Mouse (Mus musculus) T-helper 1 cell (primary cell): Measurements from ENCODE around the gene Grik1.

Experiments used
- in situ Hi-C: fragments of 300-600 bp; cut with MboI, MseI; formaldehyde crosslinking; loops from one replicate; pipeline ENCODE4 v1.15.1; 2025; ENCODE audit warnings: high pct_unique_total_duplicates

Grik1 gene

DNA sequence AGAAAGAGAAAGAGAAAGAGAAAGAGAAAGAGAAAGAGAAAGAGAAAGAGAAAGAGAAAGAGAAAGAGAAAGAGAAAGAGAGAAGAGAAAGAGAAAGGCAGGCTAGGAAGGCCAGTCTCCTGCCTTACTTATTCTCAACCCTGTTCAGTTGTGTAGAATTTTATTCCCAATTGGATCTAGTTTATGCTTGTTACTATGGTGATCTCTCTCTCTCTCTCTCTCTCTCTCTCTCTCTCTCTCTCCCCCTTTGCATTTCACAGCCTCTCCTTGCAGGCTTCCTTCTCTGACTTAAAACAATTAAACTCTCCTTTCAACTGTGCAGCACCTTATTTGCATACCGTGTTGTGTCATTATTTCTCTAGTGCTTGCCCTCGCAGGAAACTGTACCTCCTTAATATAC is 147.5 kb downstream of the Grik1 start:
- in situ Hi-C loops = no loop called here

GRCm38 (mm10) chr16:88142136-88142535 is 147.9 kb downstream of the Grik1 start:
- in situ Hi-C loops = no loop called here

- in situ Hi-C loops = no loop called here
Measured at GRCm38 (mm10) chr16:88141594-88141993, 148.5 kb downstream of the Grik1 start.

DNA sequence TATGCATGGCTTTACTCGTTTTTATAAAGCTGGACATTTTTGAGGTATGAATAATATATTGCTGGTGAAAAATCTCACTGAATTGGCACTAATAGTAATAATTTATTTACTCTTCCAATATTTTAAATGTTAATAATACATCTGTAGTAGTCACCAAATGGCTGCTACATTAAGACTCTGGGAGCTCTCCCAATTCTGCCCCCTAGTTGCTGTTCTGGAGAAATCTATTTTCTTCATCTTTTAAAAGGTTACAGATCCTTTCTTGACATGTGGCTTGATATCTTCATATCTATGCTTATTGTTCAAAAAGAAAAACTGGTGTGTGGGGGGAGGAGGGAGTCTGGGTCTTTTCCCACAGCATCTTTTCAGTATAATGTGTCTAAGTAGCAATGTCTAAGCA is 151.2 kb downstream of the Grik1 start:
- in situ Hi-C loops = no loop called here

DNA sequence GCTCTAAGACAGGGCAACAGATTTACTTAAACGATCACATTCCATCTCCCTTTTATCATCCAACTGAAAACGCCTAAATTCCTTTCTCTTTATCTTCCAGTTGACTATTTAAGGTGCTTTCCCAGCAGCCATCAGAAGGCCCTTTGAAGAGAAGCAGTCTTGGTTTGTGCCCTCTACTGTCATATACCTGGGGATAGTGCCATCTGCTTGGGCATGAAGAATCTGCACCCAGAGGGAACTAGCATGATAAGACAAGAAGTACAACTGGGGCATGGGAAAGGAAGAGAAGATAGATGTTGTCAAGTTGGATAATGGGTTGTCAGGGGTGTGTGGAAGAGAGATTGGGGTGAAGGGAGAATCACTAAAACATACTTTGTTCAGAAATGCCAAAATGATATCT is 157.1 kb downstream of the Grik1 start:
- in situ Hi-C loops = no loop called here

- in situ Hi-C loops = no loop called here
Measured at GRCm38 (mm10) chr16:88131103-88131502, 159.0 kb downstream of the Grik1 start.

DNA sequence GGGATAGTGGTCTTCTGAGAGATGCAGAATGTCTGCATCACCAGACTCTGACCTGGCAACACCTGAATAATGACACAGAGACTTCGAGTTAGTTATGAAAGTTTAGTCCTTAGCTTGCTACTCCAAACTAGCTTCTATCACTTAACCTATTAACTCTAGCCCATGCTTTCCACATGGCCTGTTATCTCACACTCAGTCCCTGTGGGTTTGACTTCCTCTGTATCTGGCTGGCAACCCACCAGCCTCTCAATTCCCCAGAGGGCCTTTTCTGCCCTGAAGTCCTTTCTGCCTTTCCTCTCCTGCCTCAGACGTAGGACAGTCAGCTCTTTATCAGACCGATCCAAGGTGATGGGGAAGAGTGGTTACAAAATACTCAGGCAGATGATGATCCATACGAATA is 165.0 kb downstream of the Grik1 start:
- in situ Hi-C loops = no loop called here

GRCm38 (mm10) chr16:88112551-88113138 is 177.4 kb downstream of the Grik1 start:
- in situ Hi-C loops = loop anchor here (10.0 kb wide), 1 partner anchor 188 kb away; no protein-coding TSS in a partner anchor

DNA sequence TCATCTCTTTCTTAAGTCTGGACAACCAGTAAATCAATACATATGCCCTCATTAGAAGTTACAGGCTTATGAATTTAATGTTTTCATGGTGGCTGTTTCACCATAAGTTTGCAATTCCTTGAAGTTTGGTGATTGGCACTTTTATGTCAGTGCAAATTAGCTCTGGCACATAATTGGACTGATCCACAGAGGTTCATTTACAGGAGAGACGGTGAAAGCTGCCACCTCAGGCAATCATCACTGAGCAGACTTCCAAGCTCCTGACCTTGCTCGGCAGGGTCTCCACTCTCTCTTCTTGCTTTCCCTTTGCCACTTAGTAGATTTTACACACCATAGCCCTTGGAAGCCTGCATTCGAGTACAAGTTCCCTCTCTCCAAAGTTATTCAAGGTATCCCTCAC is 178.6 kb downstream of the Grik1 start:
- in situ Hi-C loops = loop anchor here (10.0 kb wide), 1 partner anchor 187 kb away; no protein-coding TSS in a partner anchor

DNA sequence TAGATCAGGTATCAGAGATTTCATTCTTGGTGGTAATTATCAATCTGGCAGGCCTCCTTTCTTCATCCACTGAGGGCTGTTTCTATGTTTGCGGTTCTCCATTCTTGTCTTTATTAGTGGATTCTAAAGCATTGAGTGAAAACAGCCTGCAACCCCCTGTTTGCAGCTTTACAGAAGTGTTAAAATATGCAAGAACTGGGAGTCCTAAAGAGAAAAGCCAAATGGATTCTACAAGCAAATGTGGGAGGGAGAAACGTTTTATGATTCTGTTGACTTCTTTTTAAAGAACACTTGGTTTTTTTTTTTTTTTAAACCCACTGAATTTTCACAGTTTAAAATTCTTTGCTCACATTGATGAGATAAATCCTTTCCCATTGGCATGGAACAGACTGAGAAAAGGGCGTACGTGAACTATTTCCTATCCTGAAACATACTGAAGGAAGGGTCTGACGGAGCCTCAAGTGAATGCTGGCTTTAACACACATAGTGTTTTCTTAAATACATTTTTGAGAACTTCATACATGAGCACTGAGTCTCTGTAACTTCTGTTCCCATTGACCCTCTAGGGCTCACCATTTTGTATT is 195.8 kb downstream of the Grik1 start:
- in situ Hi-C loops = no loop called here

GRCm38 (mm10) chr16:88087280-88087679 is 202.8 kb downstream of the Grik1 start:
- in situ Hi-C loops = no loop called here

DNA sequence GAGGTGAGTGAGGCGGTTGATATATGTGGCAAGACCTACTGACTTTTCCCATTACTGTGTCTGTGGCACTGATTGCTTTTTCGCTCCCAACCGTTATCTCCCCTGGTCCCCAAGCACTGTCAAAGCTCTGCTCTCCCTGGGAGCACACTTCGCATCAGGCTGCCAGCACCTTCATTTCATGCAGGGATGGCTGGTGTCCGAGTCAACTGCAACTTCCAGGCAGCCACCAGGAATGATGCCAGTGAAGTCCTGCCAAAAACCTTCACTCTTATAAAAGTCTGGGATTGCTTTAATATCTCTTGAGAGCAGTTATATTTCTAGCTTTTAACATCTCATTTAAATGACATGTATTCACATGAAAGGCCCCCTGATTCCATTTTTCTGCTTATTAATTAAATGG is 215.3 kb downstream of the Grik1 start:
- in situ Hi-C loops = loop anchor here (10.0 kb wide), 1 partner anchor 1760 kb away; no protein-coding TSS in a partner anchor

DNA sequence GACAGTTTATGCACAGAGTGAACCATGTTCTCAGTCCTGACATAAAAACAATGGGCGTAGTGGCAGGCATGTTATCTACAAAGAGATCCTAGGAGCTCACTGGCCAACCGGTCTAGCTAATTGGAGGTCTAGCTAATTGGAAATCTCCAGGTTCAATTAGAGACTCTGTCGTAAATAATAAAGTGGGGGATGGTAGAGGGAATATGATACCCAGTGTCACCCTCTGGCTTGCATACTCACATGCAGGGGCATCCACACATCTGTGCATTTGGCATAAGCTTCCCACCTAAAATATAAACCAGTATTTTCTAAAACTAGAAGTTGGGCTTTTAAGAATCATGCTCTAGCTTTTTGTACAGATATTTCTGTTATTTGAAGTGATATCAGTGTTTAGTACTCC is 229.1 kb downstream of the Grik1 start:
- in situ Hi-C loops = no loop called here

DNA sequence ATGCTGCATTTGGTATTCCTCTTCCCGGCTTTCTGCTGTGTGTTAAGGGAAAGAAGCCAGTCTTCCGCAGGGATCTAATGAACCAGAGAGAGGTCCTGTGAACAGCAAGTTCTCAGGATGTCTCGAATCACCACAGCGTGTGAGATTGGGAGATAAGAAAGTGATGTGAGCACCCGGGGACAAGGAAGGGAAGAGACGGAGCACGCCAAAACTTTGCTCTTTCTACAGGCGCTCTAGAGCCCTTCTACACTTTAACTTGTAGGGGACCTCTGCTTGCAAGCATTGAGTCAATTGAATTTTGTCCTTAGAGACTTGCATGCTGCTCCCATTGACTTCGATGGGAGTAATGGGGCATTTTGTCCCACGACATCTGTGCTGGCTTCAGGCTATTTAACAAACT is 241.9 kb downstream of the Grik1 start:
- in situ Hi-C loops = no loop called here

DNA sequence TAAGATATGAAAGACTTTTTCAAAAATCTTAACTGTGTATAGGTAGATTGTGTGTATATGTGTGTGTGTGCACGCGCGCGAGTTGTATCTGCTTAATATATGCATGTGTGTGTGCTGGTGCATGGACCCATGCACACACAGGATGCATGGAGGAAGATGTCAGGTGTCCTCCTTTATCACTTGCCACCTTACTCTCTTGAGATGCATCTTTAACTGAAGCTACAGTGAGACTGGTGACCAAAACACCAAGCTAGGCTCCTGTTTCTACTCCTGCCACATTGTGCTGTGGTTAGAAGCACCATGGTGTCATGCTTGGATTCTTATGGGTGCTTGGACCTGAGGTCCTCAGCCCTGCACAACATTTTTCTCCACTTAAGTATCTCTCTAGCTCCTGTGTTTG is 245.7 kb downstream of the Grik1 start:
- in situ Hi-C loops = no loop called here

DNA sequence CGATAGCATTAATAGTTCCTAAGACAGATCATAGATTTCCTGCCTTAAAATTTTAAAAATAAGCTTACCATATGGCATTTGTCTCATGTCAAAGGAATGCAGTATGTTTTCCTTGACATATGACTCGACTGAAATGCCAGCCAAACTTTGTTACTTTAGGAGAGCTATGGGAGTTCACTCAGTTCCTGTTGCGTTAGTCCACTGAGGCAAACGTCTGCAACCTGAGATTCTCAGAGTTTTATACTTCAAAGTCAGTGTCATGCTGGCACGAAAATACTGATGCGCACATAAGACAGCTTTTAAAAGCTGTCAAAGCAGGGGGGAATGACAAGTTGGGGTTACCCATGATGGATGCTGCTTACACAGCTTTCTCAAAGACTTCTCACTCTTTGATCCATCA is 247.6 kb downstream of the Grik1 start:
- in situ Hi-C loops = no loop called here

DNA sequence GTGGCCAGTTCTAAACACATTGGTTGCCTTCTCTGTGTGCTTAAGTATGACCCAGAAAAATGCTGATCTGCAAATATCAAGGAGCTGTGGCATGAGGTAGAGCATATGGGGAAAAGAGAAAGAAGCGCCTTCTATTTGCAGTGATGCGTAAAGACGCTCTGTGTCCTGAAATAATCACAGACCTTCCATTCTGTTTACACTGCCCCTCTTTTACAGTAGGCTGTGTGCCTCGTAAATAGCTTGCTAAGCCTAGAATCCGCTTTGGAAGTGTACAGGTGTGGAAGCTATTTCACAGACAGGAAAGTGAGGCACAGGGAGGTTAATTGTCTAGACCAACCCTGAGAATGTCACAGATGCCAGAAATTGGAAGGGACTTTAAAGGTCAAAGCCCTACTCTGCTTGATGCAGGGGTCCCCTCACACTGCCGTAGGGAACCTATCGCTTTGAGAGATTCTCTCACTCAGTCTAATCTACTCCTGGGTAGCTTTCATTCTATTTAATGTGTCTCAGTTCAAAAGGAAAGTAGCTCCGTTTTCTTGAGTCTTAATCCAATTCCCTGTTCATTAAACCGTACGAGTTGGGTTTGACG is 251.5 kb downstream of the Grik1 start:
- in situ Hi-C loops = no loop called here

DNA sequence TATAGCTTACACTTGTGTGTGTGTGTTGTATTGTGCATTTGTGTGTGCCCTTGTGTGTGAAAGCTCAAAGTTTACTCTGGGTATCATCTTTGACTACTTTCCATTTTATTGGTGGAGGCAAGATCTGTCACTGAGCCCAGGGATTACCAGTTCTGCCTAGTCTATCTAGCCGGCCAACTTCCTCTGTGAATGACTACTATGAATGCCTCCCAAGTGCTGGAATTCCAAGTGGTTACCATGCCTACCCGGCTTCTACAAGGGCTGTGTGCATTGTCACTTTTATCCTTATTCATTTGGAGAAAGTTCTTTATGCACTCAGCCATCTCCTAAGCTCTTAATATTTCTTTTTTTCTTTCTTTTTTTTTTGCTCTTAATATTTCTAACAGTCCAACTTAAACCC is 301.3 kb downstream of the Grik1 start:
- in situ Hi-C loops = no loop called here

GRCm38 (mm10) chr16:87984201-87984870 is 305.7 kb downstream of the Grik1 start:
- in situ Hi-C loops = no loop called here

- in situ Hi-C loops = no loop called here
Measured at GRCm38 (mm10) chr16:87974076-87974443, 316.0 kb downstream of the Grik1 start.

DNA sequence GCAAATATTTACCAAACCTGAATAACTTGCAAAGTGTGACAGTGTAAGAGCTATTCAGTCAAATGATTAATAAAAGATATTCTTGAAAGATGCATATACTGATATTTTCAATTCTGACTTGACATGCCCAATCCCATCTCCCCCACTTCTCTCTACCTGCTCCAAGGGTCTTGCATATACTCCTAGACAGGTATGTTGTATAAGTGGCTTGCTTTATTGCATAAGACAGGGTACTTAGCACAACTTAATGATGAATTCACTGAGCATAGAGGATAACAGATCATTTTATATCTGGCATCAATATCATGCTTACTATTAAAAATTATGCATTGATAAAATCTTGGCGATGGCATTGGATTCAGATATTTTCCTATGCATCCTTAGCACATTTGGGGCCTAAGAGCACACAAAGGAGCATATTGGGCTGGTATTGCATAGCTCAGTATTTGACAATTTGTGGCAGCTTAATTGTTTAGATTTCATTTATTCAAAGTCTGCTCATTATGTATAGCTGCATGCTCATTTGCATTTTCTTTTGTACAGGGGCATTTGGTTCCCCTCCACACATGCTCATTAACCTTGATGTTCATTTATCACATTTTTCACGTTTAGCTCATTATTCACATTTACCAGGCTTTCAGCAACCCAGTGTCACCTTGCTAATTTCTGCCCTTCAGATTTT is 316.5 kb downstream of the Grik1 start:
- in situ Hi-C loops = no loop called here

DNA sequence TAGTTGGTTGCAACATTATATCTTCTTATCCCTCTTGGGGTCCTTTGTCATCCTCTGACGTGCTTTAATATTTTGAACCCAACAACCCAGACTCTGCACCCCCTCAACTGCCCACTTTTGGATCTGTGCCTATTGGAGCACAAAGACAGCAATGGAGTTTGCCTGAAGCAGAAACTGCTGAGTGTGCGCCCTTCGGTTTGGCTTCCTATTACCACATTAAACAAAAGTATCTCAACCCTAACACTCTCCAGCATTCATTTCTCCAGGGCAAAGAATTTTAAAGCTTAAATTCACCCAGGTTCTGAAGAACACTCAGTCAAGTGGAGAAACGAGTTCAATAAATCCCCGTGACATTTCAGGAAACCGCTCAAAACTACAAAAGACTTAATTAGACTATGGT is 318.2 kb downstream of the Grik1 start:
- in situ Hi-C loops = no loop called here
